Mouse (Mus musculus) frontal cortex, adult 2 months (tissue): ENCODE results near the gene Tmcc2. TPM values are rescaled to one million over a fixed set of nuclear protein-coding genes. Genes with fewer than 3 reads are reported as not detected.

Experiments
- DNase-seq, 2 experiments: peaks; one replicate each; pipeline ENCODE4 v3.0.0; 2022; ENCODE audit warnings: low spot score in 1 of 2; ENCODE audit errors: extremely low spot score in 1 of 2
- polyA plus RNA-seq: library from polyadenylated mRNA; depleted of rRNA; stranded (reverse); fragments of >200 nt; gene quantifications from 2 replicates; pipeline ENCODE4 v1.2.3, GENCODE M21; 2012

Tmcc2 gene
- polyA plus RNA-seq, 1 experiment: 131 TPM

DNA sequence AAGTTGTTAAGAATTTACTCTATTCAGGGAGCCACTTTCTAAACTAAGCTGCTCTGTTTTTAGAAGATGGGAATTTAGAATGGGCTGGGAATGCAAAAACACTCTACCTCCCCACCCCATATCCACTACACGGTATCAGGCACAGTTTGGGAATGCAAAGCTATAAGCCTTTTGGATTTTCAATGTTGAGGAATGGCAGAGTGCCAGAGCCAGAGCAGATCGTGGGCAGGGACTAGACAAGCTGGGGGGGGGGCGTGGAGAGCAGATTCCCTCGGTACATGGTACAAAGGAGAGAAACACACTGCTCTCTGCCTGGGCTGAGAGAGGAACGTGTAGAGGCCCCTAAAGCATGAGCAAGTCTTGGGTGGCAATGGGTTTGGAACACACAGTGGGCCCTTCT, 1.8 kb upstream of the Tmcc2 start:
- DNase-seq: no peak

DNA sequence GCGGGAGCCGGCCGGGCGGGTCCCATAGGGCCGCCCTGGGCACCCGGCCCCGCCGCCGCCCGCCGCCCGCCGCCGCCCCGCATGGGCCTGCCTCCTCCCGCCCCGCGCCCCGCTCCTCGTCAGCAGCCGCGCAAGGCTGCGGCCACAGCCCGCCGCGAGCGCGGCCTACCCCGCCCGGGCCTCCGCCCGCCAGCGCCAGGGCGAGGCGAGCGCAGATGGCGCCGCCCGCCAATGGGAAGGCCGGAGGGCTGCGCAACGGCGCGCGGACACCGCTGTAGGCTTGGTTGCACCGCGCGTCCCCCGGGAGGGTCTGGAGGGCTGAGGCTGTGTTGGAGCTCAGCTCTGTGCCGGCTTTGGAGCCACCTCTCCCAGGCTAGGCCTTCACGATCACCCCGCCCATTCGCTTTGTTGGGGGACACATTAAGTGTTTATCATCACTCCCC, 520 bp upstream of the Tmcc2 start:
- DNase-seq: peak in 1 of 2 experiments; percentile 73

- DNase-seq: peak; percentile 72 to 81
These were observed 1.0 kb downstream of the Tmcc2 start for GRCm38 (mm10) chr1:132389886-132390585.

- no peak for DNase-seq
These were observed 2.0 kb downstream of the Tmcc2 start for GRCm38 (mm10) chr1:132388813-132389803.

GRCm38 (mm10) chr1:132387943-132388342, 3.1 kb downstream of the Tmcc2 start:
- DNase-seq: no peak

DNA sequence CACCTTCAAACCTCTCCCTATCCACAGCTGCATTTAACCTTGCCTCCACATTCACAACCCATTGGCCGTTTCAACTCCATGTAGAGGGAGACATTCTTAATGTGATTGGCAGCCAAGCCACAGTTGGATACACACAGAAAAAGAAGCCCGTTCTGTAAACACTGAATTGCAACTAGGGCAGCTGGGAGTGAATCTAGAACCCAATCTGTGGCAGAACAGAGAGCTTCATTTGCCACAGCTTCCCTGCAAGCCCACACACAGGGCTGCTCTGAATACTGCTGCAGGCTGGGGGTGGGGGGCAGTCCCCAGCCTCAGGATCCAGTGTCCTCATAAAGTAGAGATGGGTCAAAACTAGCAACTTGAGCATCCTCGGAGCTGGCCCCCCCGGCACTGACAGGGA, 4.8 kb downstream of the Tmcc2 start:
- no peak for DNase-seq

GRCm38 (mm10) chr1:132385711-132386110, 5.4 kb downstream of the Tmcc2 start:
- DNase-seq: no peak

- no peak for DNase-seq
These were observed 5.8 kb downstream of the Tmcc2 start for GRCm38 (mm10) chr1:132385266-132385665.

DNA sequence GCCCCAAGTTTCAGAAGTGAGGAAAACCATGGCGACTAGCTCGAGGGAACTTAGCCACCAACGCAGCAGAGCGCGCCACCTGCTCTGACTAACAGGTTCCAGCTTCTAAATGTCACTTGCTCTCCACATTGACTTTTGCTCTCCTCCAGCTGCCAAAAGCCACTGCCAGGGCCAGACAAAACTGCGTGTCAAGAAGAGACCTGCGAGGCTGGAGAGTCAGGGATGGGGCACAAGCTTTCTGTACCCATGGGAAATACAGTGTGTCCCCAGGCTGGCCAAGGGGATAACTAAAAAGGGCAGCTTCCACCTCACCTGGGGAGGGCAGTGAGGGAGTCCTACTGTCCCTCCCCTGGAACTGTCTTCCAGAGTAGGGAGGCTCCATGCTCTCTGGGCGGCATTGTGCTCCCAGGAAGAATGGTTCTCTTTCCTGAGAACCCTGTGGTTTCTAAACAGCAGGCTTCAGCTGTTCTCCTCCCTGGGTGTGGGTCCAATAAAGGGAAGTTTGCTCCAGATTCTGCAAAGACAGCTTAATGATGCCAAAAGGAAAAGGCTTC, 7.0 kb downstream of the Tmcc2 start:
- DNase-seq: peak in 1 of 2 experiments; percentile 70

DNA sequence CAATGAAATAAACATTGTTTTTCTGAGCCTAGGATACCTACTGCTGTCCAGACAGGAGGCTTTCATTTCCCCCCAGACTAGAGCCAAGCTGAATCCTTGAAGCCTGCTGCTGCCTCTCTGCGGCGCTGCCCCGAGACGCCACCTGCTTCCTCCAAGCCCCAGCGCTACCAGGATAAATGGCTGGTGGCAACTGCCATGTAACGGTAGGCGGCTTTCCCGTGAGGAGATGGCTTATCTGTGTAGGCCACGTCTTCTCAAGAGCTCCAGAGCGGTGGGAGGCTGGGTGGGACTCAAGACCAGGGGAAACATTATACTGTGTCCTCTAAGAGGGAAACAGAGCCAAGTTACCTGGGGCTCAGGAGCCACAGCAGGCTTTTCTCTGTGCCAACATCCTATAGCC, 9.2 kb downstream of the Tmcc2 start:
- DNase-seq: no peak

DNA sequence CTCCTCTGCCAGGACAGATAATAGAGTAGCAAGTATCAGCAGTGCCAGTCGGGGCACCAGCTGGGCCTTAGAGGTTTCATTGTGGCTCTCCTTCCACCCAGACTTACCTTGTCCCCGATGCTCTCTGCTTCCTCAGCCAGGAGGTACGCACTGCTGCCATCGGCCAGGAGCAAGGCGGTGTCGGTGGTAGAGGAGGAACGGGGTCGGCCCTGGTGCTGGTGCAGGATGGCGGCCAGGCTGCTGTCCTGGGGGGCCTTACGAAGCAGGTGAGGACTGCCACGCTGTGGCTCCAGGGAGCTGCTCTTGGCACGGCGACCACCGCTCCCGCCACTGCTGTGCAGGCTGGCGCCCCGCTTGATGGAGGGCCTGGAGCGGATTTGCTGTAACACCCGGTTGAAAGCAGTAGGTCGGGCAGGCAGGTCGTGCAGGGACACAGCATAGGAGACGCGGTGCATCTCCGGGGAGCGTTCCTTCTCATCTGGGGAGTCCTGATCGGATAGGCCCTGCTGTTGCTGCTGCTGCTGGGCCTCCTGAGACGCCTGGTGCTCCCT, 10.5 kb downstream of the Tmcc2 start:
- DNase-seq: no peak

GRCm38 (mm10) chr1:132377811-132378210, 13.3 kb downstream of the Tmcc2 start:
- DNase-seq: no peak

DNA sequence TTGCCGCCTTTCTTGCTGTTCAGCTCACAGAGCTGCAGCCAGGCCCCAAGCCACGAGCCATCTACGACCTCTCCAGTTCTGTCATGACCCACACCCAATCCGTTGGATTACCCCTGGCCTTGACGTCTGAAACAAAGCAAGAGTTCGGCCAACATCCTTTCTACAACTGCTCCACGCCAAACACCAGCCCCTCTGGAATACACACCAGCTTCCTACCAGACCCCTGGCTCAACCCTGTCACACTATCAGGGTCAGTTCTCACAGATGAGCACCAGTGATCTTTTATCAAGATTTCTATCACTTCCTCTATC, 14.1 kb downstream of the Tmcc2 start:
- no peak for DNase-seq

DNA sequence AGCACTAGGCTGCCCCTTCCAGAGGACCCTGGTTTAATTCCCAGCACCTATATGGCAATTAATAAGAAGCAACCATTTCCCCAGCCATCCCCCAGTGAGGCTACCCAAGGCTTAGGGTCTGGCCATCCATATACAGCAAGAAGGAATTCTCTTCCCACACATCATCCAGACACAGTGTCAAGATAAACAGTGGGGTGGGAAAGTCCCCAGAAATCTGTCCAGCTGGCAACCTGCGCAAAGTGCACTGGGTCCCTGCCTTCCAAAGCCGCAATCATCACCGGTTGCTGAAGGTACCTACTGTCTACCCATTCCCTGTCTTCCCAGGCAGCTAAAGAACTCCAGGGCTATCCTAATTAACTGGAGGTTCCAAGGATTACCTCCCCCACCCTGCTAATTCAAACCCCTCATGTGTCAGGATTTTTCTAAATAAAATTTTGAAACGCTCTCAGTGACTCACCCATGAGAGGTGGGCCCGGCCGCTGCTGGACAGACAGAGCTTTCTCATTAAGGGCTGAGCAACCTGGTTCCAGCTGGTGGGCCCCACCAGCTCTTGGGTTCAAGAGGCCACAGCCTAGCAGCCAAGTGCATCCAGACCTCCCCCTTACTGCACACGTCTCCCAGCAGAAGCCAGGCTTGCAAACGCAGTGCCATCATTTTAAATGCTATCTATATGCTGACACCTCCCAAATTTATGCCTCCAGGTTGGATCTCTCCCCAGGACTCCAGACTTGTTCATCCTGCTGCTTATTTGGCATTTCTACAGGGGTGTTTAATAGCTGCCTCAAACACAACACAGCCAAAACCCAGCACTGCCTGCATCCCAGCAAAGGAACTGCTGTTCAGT, 14.6 kb downstream of the Tmcc2 start:
- DNase-seq: no peak

GRCm38 (mm10) chr1:132375256-132375655, 15.8 kb downstream of the Tmcc2 start:
- peak in 1 of 2 experiments; percentile 53 for DNase-seq

- DNase-seq: no peak
These were observed 16.2 kb downstream of the Tmcc2 start for GRCm38 (mm10) chr1:132374873-132375244.

DNA sequence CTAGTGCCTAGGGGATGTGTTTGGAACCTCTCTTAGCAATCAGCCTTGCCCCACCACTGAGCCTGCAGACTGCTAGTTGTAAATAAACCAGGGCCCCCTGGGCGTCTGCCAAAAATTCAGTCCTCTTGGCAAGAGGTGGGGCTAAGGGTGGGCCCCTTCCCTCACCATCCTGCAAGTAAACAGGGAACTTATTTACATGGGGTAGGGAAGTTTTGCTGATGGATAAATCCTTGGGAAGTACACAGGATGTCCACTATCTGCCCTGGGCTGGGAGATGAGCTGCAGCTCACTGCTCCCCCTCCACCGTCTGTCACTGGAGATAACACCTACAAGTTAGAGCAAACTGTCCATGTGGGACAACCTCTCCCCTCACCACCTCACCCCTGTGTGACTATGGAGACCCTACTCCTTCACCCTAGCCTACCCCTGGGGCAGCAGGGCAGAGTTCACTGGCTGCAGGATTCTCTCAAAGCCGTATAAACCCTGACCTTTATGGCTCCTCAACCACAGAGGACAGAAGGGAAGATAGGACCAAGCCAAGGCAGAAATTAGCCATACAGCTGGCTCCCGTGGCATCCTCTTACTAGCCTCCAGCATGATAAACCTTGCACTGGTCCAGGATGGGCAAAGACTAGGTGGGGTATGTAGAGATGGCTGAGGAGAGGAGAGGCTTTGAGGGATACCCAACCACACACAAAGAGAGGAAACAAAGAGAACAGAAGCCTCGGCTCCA, 16.8 kb downstream of the Tmcc2 start:
- no peak for DNase-seq

- DNase-seq: no peak
These were observed 18.1 kb downstream of the Tmcc2 start for GRCm38 (mm10) chr1:132372896-132373534.

- DNase-seq: no peak
These were observed 18.7 kb downstream of the Tmcc2 start for GRCm38 (mm10) chr1:132372354-132372753.
